Mouse (Mus musculus): ENCODE results near the gene Zic3.

Gene Zic3

GRCm38 (mm10) chrX:58022400-58022799 is at the start of gene Zic3:
TSS of gene Zic3 (plus strand) at chrX:58022700.
- in situ Hi-C loops (cut with MboI; ENCODE audit: unreplicated experiment in 2 of 2): loop anchor here in 1 of 2 experiments (25.0 kb wide), 1 partner anchor 110 kb away; no protein-coding TSS in a partner anchor

- in situ Hi-C loops (cut with MboI; ENCODE audit: unreplicated experiment in 2 of 2): no loop called here
Measured at GRCm38 (mm10) chrX:57982351-57982750, 40.1 kb upstream of the Zic3 start.

GRCm38 (mm10) chrX:57987455-57988109 is 34.9 kb upstream of the Zic3 start:
- in situ Hi-C loops (cut with MboI; ENCODE audit: unreplicated experiment in 2 of 2): no loop called here

GRCm38 (mm10) chrX:58013391-58013790 is 9.1 kb upstream of the Zic3 start:
- in situ Hi-C loops (cut with MboI; ENCODE audit: unreplicated experiment in 2 of 2): loop anchor here in 1 of 2 experiments (25.0 kb wide), 1 partner anchor 101 kb away; no protein-coding TSS in a partner anchor

GRCm38 (mm10) chrX:58014093-58014492 is 8.4 kb upstream of the Zic3 start:
- in situ Hi-C loops (cut with MboI; ENCODE audit: unreplicated experiment in 2 of 2): loop anchor here in 1 of 2 experiments (25.0 kb wide), 1 partner anchor 102 kb away; no protein-coding TSS in a partner anchor

GRCm38 (mm10) chrX:58014761-58015160 is 7.7 kb upstream of the Zic3 start:
- in situ Hi-C loops (cut with MboI; ENCODE audit: unreplicated experiment in 2 of 2): loop anchor here in 1 of 2 experiments (25.0 kb wide), 1 partner anchor 102 kb away; no protein-coding TSS in a partner anchor

GRCm38 (mm10) chrX:58015336-58015945 is 7.1 kb upstream of the Zic3 start:
- in situ Hi-C loops (cut with MboI; ENCODE audit: unreplicated experiment in 2 of 2): loop anchor here in 1 of 2 experiments (25.0 kb wide), 1 partner anchor 103 kb away; no protein-coding TSS in a partner anchor

- in situ Hi-C loops (cut with MboI; ENCODE audit: unreplicated experiment in 2 of 2): loop anchor here in 1 of 2 experiments (25.0 kb wide), 1 partner anchor 106 kb away; no protein-coding TSS in a partner anchor
Measured at GRCm38 (mm10) chrX:58018720-58019119, 3.8 kb upstream of the Zic3 start.

GRCm38 (mm10) chrX:58019257-58019953 is 3.1 kb upstream of the Zic3 start:
- in situ Hi-C loops (cut with MboI; ENCODE audit: unreplicated experiment in 2 of 2): loop anchor here in 1 of 2 experiments (25.0 kb wide), 1 partner anchor 107 kb away; no protein-coding TSS in a partner anchor

GRCm38 (mm10) chrX:58027631-58028030 is 5.1 kb downstream of the Zic3 start:
- in situ Hi-C loops (cut with MboI; ENCODE audit: unreplicated experiment in 2 of 2): no loop called here

GRCm38 (mm10) chrX:58028082-58028481 is 5.6 kb downstream of the Zic3 start:
- in situ Hi-C loops (cut with MboI; ENCODE audit: unreplicated experiment in 2 of 2): no loop called here

GRCm38 (mm10) chrX:58028858-58029257 is 6.4 kb downstream of the Zic3 start:
- in situ Hi-C loops (cut with MboI; ENCODE audit: unreplicated experiment in 2 of 2): no loop called here

GRCm38 (mm10) chrX:58030100-58030834 is 7.8 kb downstream of the Zic3 start:
- in situ Hi-C loops (cut with MboI; ENCODE audit: unreplicated experiment in 2 of 2): no loop called here

GRCm38 (mm10) chrX:58030835-58031670 is 8.6 kb downstream of the Zic3 start:
- in situ Hi-C loops (cut with MboI; ENCODE audit: unreplicated experiment in 2 of 2): no loop called here

GRCm38 (mm10) chrX:58031671-58032605 is 9.4 kb downstream of the Zic3 start:
- in situ Hi-C loops (cut with MboI; ENCODE audit: unreplicated experiment in 2 of 2): no loop called here

GRCm38 (mm10) chrX:58032622-58033021 is 10.1 kb downstream of the Zic3 start:
- in situ Hi-C loops (cut with MboI; ENCODE audit: unreplicated experiment in 2 of 2): no loop called here

- in situ Hi-C loops (cut with MboI; ENCODE audit: unreplicated experiment in 2 of 2): no loop called here
Measured at GRCm38 (mm10) chrX:58033521-58033920, 11.0 kb downstream of the Zic3 start.
